Mouse (Mus musculus): ENCODE results near the gene Kif4. TPM values are rescaled to one million over a fixed set of nuclear protein-coding genes. Genes with fewer than 3 reads are reported as not detected.

Gene Kif4
- total RNA-seq, 2 experiments from 2014 or later, result 0.43 to 0.50 TPM

DNA sequence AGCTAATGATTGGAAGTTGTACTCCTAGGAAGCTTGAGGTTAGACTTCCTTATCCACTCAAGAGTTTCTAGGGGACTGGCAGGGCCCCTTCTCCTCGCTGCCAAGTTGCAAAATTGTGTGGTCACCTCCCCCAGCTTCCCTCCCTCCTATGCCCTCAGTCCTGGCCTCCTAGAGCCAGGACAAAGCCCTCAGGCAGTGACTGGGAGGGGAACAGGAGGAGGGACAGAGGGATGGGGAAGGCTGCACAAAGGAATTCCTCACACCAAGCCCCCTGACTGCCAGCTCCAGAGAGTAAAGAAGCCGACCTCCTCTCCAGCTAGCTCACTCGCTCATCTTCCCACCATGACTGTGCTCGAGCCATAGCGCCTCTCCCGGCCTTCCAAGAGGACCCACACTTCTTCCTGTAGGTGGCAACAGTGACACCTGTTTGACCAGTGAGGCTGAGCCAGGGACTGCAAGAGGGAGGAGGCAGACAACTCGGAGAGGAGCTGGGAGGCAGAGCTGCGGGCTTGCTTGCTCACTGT, 104.2 kb downstream of the Kif4 start, which contains the start of gene Gdpd2:
Gdpd2 (plus strand) TSS at position 209 of the 524 bp plus-strand sequence.
- DNase-seq (ENCODE audit: low spot score in 2 of 2), result peak in 1 of 2 experiments; percentile 11

DNA sequence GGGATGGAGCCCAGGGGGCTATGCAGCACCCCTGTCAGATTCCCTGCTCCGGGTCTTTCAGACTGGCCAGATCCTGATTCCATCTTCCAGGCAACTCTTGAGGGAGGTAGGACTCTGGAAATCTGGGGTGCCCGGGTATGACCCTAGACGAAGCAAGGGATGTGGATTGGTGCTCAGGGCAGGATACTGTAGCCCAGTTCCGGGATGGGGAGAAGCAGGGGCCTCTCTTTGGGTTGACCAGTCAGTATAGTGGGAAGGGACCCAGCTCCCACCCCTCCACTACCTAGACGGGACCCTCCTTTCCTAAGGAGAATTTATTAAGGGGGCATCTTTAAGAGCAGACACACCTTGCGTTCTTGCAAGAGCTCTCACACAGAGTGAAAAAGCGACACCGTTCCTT, 104.7 kb downstream of the Kif4 start:
- no peak for DNase-seq (ENCODE audit: low spot score in 2 of 2)

DNA sequence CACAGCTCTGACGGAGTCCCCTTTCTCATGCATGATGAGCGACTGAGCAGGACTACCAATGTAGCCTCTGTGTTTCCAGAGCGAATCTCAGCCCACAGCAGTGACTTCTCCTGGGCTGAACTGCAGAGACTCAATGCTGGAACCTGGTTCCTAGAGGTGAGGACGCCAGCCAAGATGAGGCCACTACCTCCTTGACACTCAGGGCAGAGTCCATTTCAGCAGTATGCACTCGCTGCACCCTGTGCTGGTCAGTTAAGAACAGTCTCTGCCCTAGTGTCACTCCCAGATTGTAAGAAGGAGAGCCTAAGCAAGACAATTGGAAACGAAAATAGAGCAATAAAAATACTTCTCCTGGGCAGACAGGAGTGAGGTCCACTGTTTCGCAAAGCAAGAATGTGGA, 108.8 kb downstream of the Kif4 start:
- no peak for DNase-seq (ENCODE audit: low spot score in 2 of 2)

DNA sequence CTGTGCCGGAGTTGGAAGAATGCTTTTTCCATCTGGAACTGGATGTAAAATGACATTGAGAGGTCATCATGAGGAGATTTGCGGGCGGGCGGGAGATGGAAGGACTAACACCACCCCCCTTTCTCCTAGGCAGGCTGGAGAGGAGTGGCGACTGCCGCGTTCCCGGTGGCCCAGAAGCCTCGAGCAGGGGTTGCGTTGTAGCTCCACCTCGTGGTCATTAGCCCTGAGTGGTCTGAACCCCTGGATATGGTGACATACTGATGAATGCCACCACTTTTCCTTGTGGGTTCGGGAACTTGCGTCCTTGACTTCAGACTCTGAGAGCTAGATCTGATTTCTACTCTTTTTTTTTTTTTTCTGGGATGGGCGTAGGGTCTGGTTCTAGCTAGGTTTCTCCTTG, 113.4 kb downstream of the Kif4 start:
- DNase-seq (ENCODE audit: low spot score in 2 of 2), result peak; percentile 50 to 78

DNA sequence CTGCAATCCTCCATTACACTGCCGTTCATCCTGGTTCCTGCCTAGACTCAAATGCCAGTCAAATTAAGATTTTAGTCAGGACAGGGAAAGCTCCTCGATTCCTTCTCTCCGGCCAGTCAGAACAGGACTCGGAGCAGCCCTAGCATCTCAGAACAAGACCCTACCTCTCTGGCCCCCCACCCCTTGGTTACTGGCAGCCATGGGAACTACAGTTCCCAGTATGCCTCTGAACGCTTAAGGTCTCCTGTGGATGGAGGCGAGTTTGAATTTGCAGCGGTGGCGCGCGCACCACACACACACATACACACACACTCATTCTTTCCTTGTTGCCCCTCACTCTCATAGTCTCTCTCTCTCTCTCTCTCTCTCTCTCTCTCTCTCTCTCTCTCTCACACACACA, 113.9 kb downstream of the Kif4 start:
- DNase-seq (ENCODE audit: low spot score in 2 of 2), result peak in 1 of 2 experiments; percentile 41

GRCm38 (mm10) chrX:100740785-100741184, 115.2 kb downstream of the Kif4 start:
- peak in 1 of 2 experiments; percentile 14 for DNase-seq (ENCODE audit: low spot score in 2 of 2)

DNA sequence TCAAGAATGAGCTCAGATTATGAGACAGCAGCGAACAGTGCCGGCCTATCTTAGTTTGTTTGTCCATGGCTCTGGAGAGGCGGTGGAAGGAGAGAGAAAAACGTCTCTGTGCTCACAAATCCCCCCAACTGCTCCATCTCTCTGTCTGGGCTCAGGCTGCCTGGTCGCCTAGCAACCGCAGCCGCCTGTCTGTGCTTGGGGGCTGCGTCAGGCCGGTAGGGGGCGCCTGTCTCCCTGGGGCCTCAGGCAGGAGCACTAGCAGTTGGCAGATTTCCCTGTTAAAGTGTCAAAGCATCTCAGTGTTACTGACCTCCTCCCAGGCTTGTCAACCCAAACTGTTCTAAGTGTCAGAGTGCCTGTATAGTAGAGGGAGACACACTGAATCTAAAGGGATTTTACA, 116.4 kb downstream of the Kif4 start:
- peak; percentile 74 to 90 for DNase-seq (ENCODE audit: low spot score in 2 of 2)

- no peak for DNase-seq (ENCODE audit: low spot score in 2 of 2)
Measured at GRCm38 (mm10) chrX:100765855-100766254, 140.3 kb downstream of the Kif4 start.

DNA sequence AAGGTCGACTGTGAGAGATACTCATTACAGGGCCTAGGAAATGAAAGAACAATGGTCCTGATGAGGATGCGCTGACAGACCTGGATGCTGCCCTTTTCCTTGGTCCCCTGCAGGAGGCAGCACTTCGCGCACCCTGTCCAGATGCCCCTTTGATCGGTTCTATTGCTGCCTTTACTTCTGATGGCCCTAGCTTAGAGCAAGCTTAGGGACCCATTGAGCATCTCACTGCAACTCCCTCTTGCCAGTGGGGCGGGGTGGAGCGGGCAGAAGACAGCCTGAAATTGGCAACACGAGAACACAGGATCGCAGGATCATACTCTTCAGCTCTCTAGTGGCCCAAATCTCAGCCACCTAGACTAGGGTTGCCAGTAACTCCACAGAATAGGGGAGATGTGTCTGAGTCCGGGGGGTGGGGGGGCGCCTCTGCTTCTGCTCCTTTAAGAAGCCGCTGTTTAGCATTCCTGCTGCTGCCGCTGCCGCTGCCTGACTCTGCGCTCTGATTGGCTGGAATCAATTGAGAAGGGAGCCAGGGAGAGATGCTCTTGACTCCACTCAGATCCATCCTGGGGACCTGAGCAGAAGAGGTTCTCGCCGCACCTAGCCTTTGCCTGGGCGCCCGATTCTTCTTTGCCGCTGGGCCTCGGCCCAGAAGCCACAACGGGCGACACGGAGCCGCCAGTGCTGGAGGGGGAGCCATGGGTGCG, 141.8 kb downstream of the Kif4 start, which contains the start of gene Dlg3:
Dlg3 (plus strand) TSS at position 542 of the 704 bp plus-strand sequence.
- peak; percentile 57 to 78 for DNase-seq (ENCODE audit: low spot score in 2 of 2)

- no peak for DNase-seq (ENCODE audit: low spot score in 2 of 2)
Measured at GRCm38 (mm10) chrX:100767885-100768626, 142.5 kb downstream of the Kif4 start.

- DNase-seq (ENCODE audit: low spot score in 2 of 2), result no peak
Measured at GRCm38 (mm10) chrX:100769281-100769680, 143.7 kb downstream of the Kif4 start.

GRCm38 (mm10) chrX:100774341-100774811, 148.8 kb downstream of the Kif4 start:
- DNase-seq (ENCODE audit: low spot score in 2 of 2), result peak in 1 of 2 experiments; percentile 51

GRCm38 (mm10) chrX:100775405-100775804, 149.9 kb downstream of the Kif4 start:
- DNase-seq (ENCODE audit: low spot score in 2 of 2), result no peak

DNA sequence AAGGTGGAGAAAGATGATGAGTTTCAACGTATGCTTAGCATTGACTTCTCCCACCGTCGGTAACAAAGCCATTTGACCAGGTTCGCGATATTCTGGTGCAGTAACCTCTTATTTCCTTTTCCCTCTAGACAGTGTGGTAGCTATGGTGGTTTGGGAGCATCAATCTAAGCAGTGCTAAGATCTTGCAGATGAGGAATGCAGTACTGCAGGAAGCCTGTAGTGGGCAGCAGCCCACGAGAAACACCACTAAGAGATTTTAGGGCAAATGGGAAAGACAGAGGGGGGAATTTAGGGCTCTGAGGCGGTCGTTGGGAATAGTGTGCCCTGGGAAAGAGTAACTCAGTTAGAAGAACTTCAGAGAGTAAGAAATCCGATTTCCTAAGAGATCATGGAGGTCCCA, 151.0 kb downstream of the Kif4 start:
- DNase-seq (ENCODE audit: low spot score in 2 of 2), result peak in 1 of 2 experiments; percentile 80

Other genes starting within 250 kb of the Kif4 start
- gene Otud6a, start 196.7 kb upstream of the Kif4 start, total RNA-seq (2021), result not detected
- not detected for gene Awat2, start 183.0 kb upstream of the Kif4 start, total RNA-seq (2021)
- gene Igbp1, start 131.4 kb upstream of the Kif4 start, total RNA-seq (2021), result 10 to 100 TPM; 38.1 to 39.6 TPM
- gene Dgat2l6, start 100.9 kb upstream of the Kif4 start, total RNA-seq (2021), result under 1 TPM; 0.43 to 0.45 TPM
- gene Awat1, start 53.5 kb upstream of the Kif4 start, total RNA-seq (2021), result not detected
- gene P2ry4, start 30.9 kb upstream of the Kif4 start, total RNA-seq (2021), result under 1 TPM in 1 of 2 experiments, not detected in 1; 0.07 TPM
- under 1 TPM; 0.84 to 0.92 TPM for gene Arr3, start 20.2 kb upstream of the Kif4 start, total RNA-seq (2021)
- gene Pdzd11, start 831 bp downstream of the Kif4 start, total RNA-seq (2021), result 10 to 100 TPM; 41.6 to 43.5 TPM
- gene Gdpd2, start 104.1 kb downstream of the Kif4 start, total RNA-seq (2021), result 10 to 100 TPM in 1 of 2 experiments, 1 to 10 TPM in 1; 8.2 to 14.9 TPM
- gene Dlg3, start 142.0 kb downstream of the Kif4 start, total RNA-seq (2021), result 100 to 1,000 TPM; 149 to 153 TPM

All from layer of hippocampus, adult 18-20 months (tissue).